Mouse (Mus musculus) erythroblast, embryonic 14.5 days (primary cell): Measurements from ENCODE around the gene Lrrfip1.

ENCODE experiments used
- GATA1 ChIP-seq: IDR thresholded peaks from 2 replicates; pipeline ENCODE4 v1.6.1; 2012; ENCODE audit warnings: low read length, inconsistent platforms, mixed read lengths
- TAL1 ChIP-seq: IDR thresholded peaks from 3 replicates; pipeline ENCODE4 v1.6.1; 2012; ENCODE audit warnings: low read length, inconsistent platforms, mixed read lengths

GRCm38 (mm10) chr1:90969347-90969784 lies 29.2 kb upstream of the Lrrfip1 start, which contains the start of gene Rab17:
- TF ChIP-seq TAL1 (no peak), GATA1 (no peak)
